Mouse (Mus musculus) Patski (cell line): Measurements from ENCODE around the gene Gadd45g. TPM values are rescaled to one million over a fixed set of nuclear protein-coding genes. Genes with fewer than 3 reads are reported as not detected.

Experiments used
- ATAC-seq: fragments of 100-300 bp; one replicate; pipeline ENCODE4 v1.8.0; 2021
- CTCF ChIA-PET: fragments of 350-600 bp; sonication (Branson Sonifier 250); formaldehyde crosslinking; loops from one replicate; lab custom pipeline; 2022; ENCODE audit warnings: inconsistent platforms; lab: Charles Lee
- POLR2A ChIA-PET: fragments of 350-600 bp; sonication (Branson Sonifier 250); formaldehyde crosslinking; loops from one replicate; lab custom pipeline; 2022; ENCODE audit warnings: antibody characterized with exemption, inconsistent platforms; lab: Charles Lee
- DNase-seq: peaks from one replicate; pipeline ENCODE4 v3.0.0-alpha.2; 2011; ENCODE audit warnings: low read depth, low spot score
- H3K27me3 ChIP-seq: fragments of 371-371 bp; one replicate; pipeline ENCODE4 v1.5.1; 2021
- CTCF ChIP-seq: fragments of 100-300 bp; IDR thresholded peaks from one replicate; pipeline ENCODE4 v1.5.1; 2021
- in situ Hi-C: fragments of 300-500 bp; cut with MboI; formaldehyde crosslinking; loops from 3 replicates; pipeline ENCODE4 v1.11.1; 2018; ENCODE audit warnings: low pct_unique_long_range_greater_than_20kb, mixed read lengths
- polyA plus RNA-seq: library from polyadenylated mRNA; unstranded; gene quantifications from one replicate; pipeline ENCODE4 v1.2.3, GENCODE M21; 2021

Gadd45g gene
- polyA plus RNA-seq, 1 experiment from 2014 or later: 165 TPM

GRCm38 (mm10) chr13:51814646-51815045 lies 31.8 kb upstream of the Gadd45g start:
- DNase-seq (no peak), ATAC-seq (no peak)
- no peaks in the 10 kb centered on the region for H3K27me3 ChIP-seq
- POLR2A ChIA-PET: no interaction called here
- TF ChIP-seq CTCF: no peak
- CTCF ChIA-PET: no interaction called here
- in situ Hi-C loops: no loop called here

GRCm38 (mm10) chr13:51815865-51816504 lies 30.5 kb upstream of the Gadd45g start:
- POLR2A ChIA-PET: interaction anchor here (1.0 to 1.2 kb wide), 2 partner anchors 10 to 24 kb away, joined by 3 to 7 read pairs; no protein-coding TSS in a partner anchor
- DNase-seq: no peak

GRCm38 (mm10) chr13:51816559-51817041 lies 29.9 kb upstream of the Gadd45g start:
- ATAC-seq: no peak
- ChIA-PET POLR2A (interaction anchor here (1.0 to 1.2 kb wide), 2 partner anchors 10 to 25 kb away, joined by 3 to 7 read pairs; no protein-coding TSS in a partner anchor), CTCF (no interaction called here)
- in situ Hi-C loops: no loop called here
- DNase-seq: no peak
- H3K27me3 ChIP-seq: no peaks in the 10 kb centered on the region
- TF ChIP-seq CTCF: no peak

More at GRCm38 (mm10) chr13:51815865-51816504, 30.5 kb upstream of the Gadd45g start:
- CTCF ChIA-PET: no interaction called here
- H3K27me3 ChIP-seq: no peaks in the 10 kb centered on the region
- in situ Hi-C loops: no loop called here
- TF ChIP-seq CTCF: no peak
- ATAC-seq: no peak

GRCm38 (mm10) chr13:51818170-51818943 lies 28.1 kb upstream of the Gadd45g start:
- ATAC-seq (no peak), DNase-seq (no peak)
- in situ Hi-C loops: no loop called here
- ChIA-PET POLR2A (interaction anchor here (0.6 to 0.7 kb wide), 3 partner anchors 24 to 294 kb away, joined by 3 read pairs; no protein-coding TSS in a partner anchor), CTCF (interaction anchor here (1.2 kb wide), 1 partner anchor 27 kb away, joined by 3 read pairs; no protein-coding TSS in a partner anchor)
- H3K27me3 ChIP-seq: no peaks in the 10 kb centered on the region
- no peak for TF ChIP-seq CTCF

GRCm38 (mm10) chr13:51818944-51819326 lies 27.5 kb upstream of the Gadd45g start:
- DNase-seq: no peak
- no peaks in the 10 kb centered on the region for H3K27me3 ChIP-seq
- in situ Hi-C loops: no loop called here
- no peak for ATAC-seq
- TF ChIP-seq CTCF: no peak
- CTCF ChIA-PET: no interaction called here
- POLR2A ChIA-PET: no interaction called here

GRCm38 (mm10) chr13:51819351-51819750 lies 27.1 kb upstream of the Gadd45g start:
- TF ChIP-seq CTCF: no peak
- in situ Hi-C loops: no loop called here
- ChIA-PET POLR2A (interaction anchor here (0.6 kb wide), 1 partner anchor 129 kb away, joined by 4 read pairs; no protein-coding TSS in a partner anchor), CTCF (no interaction called here)
- no peaks in the 10 kb centered on the region for H3K27me3 ChIP-seq
- DNase-seq (no peak), ATAC-seq (no peak)

GRCm38 (mm10) chr13:51821988-51822387 lies 24.5 kb upstream of the Gadd45g start:
- no peak for TF ChIP-seq CTCF
- CTCF ChIA-PET: no interaction called here

GRCm38 (mm10) chr13:51823822-51824495 lies 22.5 kb upstream of the Gadd45g start:
- ATAC-seq (peak; percentile 39), DNase-seq (no peak)
- CTCF ChIA-PET: interaction anchor here (0.9 to 1.4 kb wide), 5 partner anchors 10 to 429 kb away, joined by 3 to 5 read pairs (median 3); no protein-coding TSS in a partner anchor
- in situ Hi-C loops: no loop called here
- POLR2A ChIA-PET: interaction anchor here (0.7 kb wide), 1 partner anchor 149 kb away, joined by 3 read pairs; no protein-coding TSS in a partner anchor
- no peak for TF ChIP-seq CTCF
- H3K27me3 ChIP-seq: no peaks in the 10 kb centered on the region

More at GRCm38 (mm10) chr13:51821988-51822387, 24.5 kb upstream of the Gadd45g start:
- POLR2A ChIA-PET: no interaction called here
- DNase-seq: no peak
- no peaks in the 10 kb centered on the region for H3K27me3 ChIP-seq
- ATAC-seq: no peak
- in situ Hi-C loops: no loop called here

- no peak for ATAC-seq
- no peak for DNase-seq
- ChIA-PET CTCF (interaction anchor here (0.7 kb wide), 1 partner anchor 31 kb away, joined by 3 read pairs; no protein-coding TSS in a partner anchor), POLR2A (no interaction called here)
- TF ChIP-seq CTCF: peak; percentile 75
- in situ Hi-C loops: loop anchor here (25.0 kb wide), 1 partner anchor 706 kb away; the partner anchor contains the start of gene Diras2
- no peaks in the 10 kb centered on the region for H3K27me3 ChIP-seq
Observed at GRCm38 (mm10) chr13:51830744-51831450, 15.6 kb upstream of the Gadd45g start.
